Mouse (Mus musculus) myocyte (in vitro differentiated cells): ENCODE results near the gene Plxdc1. TPM values are rescaled to one million over a fixed set of nuclear protein-coding genes. Genes with fewer than 3 reads are reported as not detected.
"Not testable (repeated sequence)": the region's sequence is repeated elsewhere in the genome, so short reads cannot be mapped to it uniquely, and the experiment has no call there.

Source experiments
- H3K27me3 ChIP-seq: one replicate; pipeline ENCODE4 v1.6.1; 2011; ENCODE audit not compliant: control insufficient read depth, insufficient read depth, insufficient read length
- H3K36me3 ChIP-seq: one replicate; pipeline ENCODE4 v1.6.1; 2011; ENCODE audit not compliant: control insufficient read depth, insufficient read depth
- H3K4me2 ChIP-seq: one replicate; pipeline ENCODE4 v1.6.1; 2011; ENCODE audit warnings: low read depth, control low read depth
- H3K4me3 ChIP-seq: one replicate; pipeline ENCODE4 v1.5.1; 2011; ENCODE audit warnings: mild to moderate bottlenecking, control low read depth, moderate library complexity
- H3K79me2 ChIP-seq: one replicate; pipeline ENCODE4 v1.6.1; 2011; ENCODE audit not compliant: control insufficient read depth, insufficient read depth
- H3ac ChIP-seq: one replicate; pipeline ENCODE4 v1.6.1; 2011; ENCODE audit not compliant: control insufficient read depth, insufficient read length
- CEBPB ChIP-seq: IDR thresholded peaks from 2 replicates; pipeline ENCODE4 v1.6.1; 2011; ENCODE audit warnings: mild to moderate bottlenecking, moderate library complexity; ENCODE audit not compliant: poor library complexity, insufficient read depth, severe bottlenecking
- E2F4 ChIP-seq: IDR thresholded peaks from one replicate; pipeline ENCODE4 v1.6.1; 2011; ENCODE audit warnings: mild to moderate bottlenecking, control low read depth, moderate library complexity; ENCODE audit not compliant: insufficient read depth
- MAX ChIP-seq: IDR thresholded peaks from one replicate; pipeline ENCODE4 v1.6.1; 2011; ENCODE audit warnings: low read depth, mild to moderate bottlenecking, control low read depth
- MYOD1 ChIP-seq, 3 experiments: IDR thresholded peaks; one replicate each; pipeline ENCODE4 v1.6.1; 2011; ENCODE audit warnings: control low read depth in 2 of 3, low read depth in 2 of 3, mild to moderate bottlenecking in 2 of 3, moderate library complexity in 1 of 3; ENCODE audit not compliant: insufficient read length in 2 of 3, control insufficient read depth in 1 of 3
- MYOG ChIP-seq, 3 experiments: IDR thresholded peaks; one replicate each; pipeline ENCODE4 v1.6.1; 2011; ENCODE audit warnings: control low read depth in 2 of 3, low read depth in 2 of 3, mild to moderate bottlenecking in 2 of 3; ENCODE audit not compliant: insufficient read length in 2 of 3, control insufficient read depth in 1 of 3, insufficient read depth in 1 of 3
- POLR2A ChIP-seq: IDR thresholded peaks from one replicate; pipeline ENCODE4 v1.6.1; 2011; ENCODE audit warnings: low read depth, mild to moderate bottlenecking, control low read depth, moderate library complexity; ENCODE audit not compliant: insufficient read length
- POLR2AphosphoS2 ChIP-seq: IDR thresholded peaks from one replicate; pipeline ENCODE4 v1.6.1; 2011; ENCODE audit warnings: low read depth, control low read depth; ENCODE audit not compliant: insufficient read length
- REST ChIP-seq: IDR thresholded peaks from one replicate; pipeline ENCODE4 v1.6.1; 2011; ENCODE audit warnings: mild to moderate bottlenecking, control low read depth, moderate library complexity; ENCODE audit not compliant: insufficient read depth, insufficient read length
- SRF ChIP-seq: IDR thresholded peaks from one replicate; pipeline ENCODE4 v1.6.1; 2011; ENCODE audit warnings: low read depth; ENCODE audit not compliant: control insufficient read depth, insufficient read length
- TCF12 ChIP-seq: IDR thresholded peaks from one replicate; pipeline ENCODE4 v1.6.1; 2011; ENCODE audit warnings: mild to moderate bottlenecking, control low read depth; ENCODE audit not compliant: poor library complexity, insufficient read depth, severe bottlenecking
- TCF3 ChIP-seq: IDR thresholded peaks from one replicate; pipeline ENCODE4 v1.6.1; 2011; ENCODE audit warnings: low read depth, control low read depth; ENCODE audit not compliant: insufficient read length
- USF1 ChIP-seq: IDR thresholded peaks from one replicate; pipeline ENCODE4 v1.6.1; 2011; ENCODE audit warnings: low read depth, mild to moderate bottlenecking, control low read depth, moderate library complexity
- polyA plus RNA-seq: library from polyadenylated mRNA; unstranded; fragments of >200 nt; fragmentation: generic; extraction: Trizol; gene quantifications from one replicate; pipeline ENCODE4 v1.2.1, GENCODE M21; 2012; ENCODE audit warnings: missing spikeins

Gene Plxdc1
- polyA plus RNA-seq, 1 experiment, result 2.7 TPM

DNA sequence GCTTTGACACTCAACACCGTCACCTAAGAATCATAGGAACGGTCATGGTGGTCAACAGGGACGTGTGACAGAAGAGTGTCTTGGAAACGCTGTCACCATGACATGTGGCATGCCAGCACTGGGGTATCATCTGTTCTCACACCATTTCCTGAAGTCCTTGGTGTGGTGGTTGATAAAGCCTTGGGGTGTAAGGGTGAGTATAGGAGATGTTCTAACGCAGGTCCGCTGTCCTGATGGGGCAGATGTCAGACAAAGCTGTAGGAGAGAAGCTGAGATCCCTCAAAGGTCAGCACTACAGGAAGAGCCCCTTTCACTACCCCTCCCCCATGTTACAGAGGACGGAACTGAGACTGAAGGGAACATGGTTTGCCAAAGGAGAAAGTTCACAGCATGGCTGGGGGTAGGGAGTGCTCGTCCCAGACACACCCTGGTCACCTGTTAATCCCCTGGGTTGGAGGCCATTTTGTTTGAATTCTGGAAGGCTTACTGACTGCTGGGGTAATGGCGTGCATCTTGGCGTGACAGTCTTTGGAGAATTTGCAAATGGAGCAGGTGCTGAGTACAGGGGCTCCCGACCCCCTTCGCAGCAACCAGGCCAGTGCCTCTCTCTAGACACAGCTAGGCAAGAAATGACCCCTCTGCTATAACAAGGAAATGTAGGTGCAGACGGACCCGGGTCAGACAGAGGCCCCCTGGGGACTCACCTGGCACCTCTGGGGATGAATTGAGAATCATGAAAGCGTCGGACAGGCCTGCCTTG is 32.9 kb downstream of the Plxdc1 start:
- Histone ChIP-seq H3K27me3 (no peaks in the 10 kb centered on the region), H3K4me3 (no peak overlapping the region), H3K4me2 (no peak overlapping the region), H3ac (no peak overlapping the region), H3K79me2 (no peaks in the 10 kb centered on the region), H3K36me3 (no peaks in the 10 kb centered on the region)
- TF ChIP-seq MYOD1 (IDR thresholded peaks at IDR 0.05; ENCODE audit: control insufficient read depth in 1 of 3, insufficient read length in 2 of 3, low read depth in 2 of 3) (no peak), TCF12 (no peak), POLR2A (no peak), MYOG (IDR thresholded peaks at IDR 0.05; ENCODE audit: control insufficient read depth in 1 of 3, insufficient read depth in 1 of 3, insufficient read length in 2 of 3, low read depth in 2 of 3) (no peak), REST (no peak), MAX (no peak), E2F4 (no peak), CEBPB (no peak), SRF (no peak), TCF3 (no peak), USF1 (no peak)

- Histone ChIP-seq H3K79me2 (no peaks in the 10 kb centered on the region), H3ac (no peak overlapping the region), H3K36me3 (no peaks in the 10 kb centered on the region), H3K4me2 (no peak overlapping the region), H3K4me3 (no peak overlapping the region), H3K27me3 (no peaks in the 10 kb centered on the region)
- TF ChIP-seq MYOG (IDR thresholded peaks at IDR 0.05; ENCODE audit: control insufficient read depth in 1 of 3, insufficient read depth in 1 of 3, insufficient read length in 2 of 3, low read depth in 2 of 3), result no peak
- no peak for TF ChIP-seq CEBPB
- TF ChIP-seq MYOD1 (IDR thresholded peaks at IDR 0.05; ENCODE audit: control insufficient read depth in 1 of 3, insufficient read length in 2 of 3, low read depth in 2 of 3), result no peak
- no peak for TF ChIP-seq REST
- no peak for TF ChIP-seq SRF
- TF ChIP-seq USF1, result no peak
- no peak for TF ChIP-seq TCF12
- TF ChIP-seq TCF3, result no peak
- TF ChIP-seq POLR2AphosphoS2, result no peak
Observed at GRCm38 (mm10) chr11:97952367-97953006, 33.8 kb downstream of the Plxdc1 start.

- Histone ChIP-seq H3K36me3 (no peaks in the 10 kb centered on the region), H3K27me3 (no peaks in the 10 kb centered on the region), H3K4me3 (no peak overlapping the region), H3K4me2 (peak overlapping the region; percentile 22), H3ac (no peak overlapping the region), H3K79me2 (no peaks in the 10 kb centered on the region)
- TF ChIP-seq TCF3 (no peak), POLR2AphosphoS2 (no peak), MYOD1 (IDR thresholded peaks at IDR 0.05; ENCODE audit: control insufficient read depth in 1 of 3, insufficient read length in 2 of 3, low read depth in 2 of 3) (no peak), SRF (no peak), USF1 (no peak), REST (no peak), MAX (no peak), CEBPB (no peak)
Observed at GRCm38 (mm10) chr11:97949703-97950475, 36.4 kb downstream of the Plxdc1 start.

GRCm38 (mm10) chr11:97947426-97947825 is 38.8 kb downstream of the Plxdc1 start:
- Histone ChIP-seq H3K4me3 (no peak overlapping the region), H3ac (no peak overlapping the region), H3K27me3 (no peaks in the 10 kb centered on the region), H3K36me3 (no peaks in the 10 kb centered on the region), H3K4me2 (no peak overlapping the region), H3K79me2 (no peaks in the 10 kb centered on the region)
- no peak for TF ChIP-seq TCF12
- TF ChIP-seq MYOG (IDR thresholded peaks at IDR 0.05; ENCODE audit: control insufficient read depth in 1 of 3, insufficient read depth in 1 of 3, insufficient read length in 2 of 3, low read depth in 2 of 3), result no peak
- TF ChIP-seq REST, result no peak
- TF ChIP-seq MYOD1 (IDR thresholded peaks at IDR 0.05; ENCODE audit: control insufficient read depth in 1 of 3, insufficient read length in 2 of 3, low read depth in 2 of 3), result no peak
- TF ChIP-seq POLR2AphosphoS2, result no peak
- TF ChIP-seq POLR2A, result no peak
- TF ChIP-seq MAX, result no peak
- no peak for TF ChIP-seq CEBPB
- no peak for TF ChIP-seq E2F4
- TF ChIP-seq USF1, result no peak
- no peak for TF ChIP-seq TCF3
- TF ChIP-seq SRF, result no peak

DNA sequence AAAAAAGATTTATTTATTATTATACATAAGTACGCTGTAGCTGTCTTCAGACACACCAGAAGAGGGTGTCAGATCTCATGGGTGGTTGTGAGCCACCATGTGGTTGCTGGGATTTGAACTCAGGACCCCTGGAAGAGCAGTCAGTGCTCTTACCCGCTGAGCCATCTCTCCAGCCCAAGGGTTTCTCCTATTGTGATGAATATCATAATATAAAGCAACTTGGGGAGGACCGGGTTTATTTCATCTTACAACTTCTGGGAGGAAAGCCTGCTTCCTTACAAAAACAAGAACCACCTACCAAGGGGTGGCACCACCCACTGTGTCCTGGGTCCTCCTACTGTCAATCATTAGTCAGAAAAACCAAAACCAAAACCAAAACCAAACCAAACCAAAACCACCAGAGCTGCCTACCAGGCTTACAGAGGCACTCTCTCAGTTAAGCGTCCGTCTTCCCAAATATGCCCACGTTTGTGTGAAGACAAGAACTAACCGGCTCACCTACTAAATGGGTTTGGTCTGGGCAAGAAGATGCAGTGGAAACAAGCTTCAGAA is 40.4 kb downstream of the Plxdc1 start:
- not testable (repeated sequence) for H3ac ChIP-seq, H3K4me3 ChIP-seq, H3K36me3 ChIP-seq, H3K4me2 ChIP-seq, H3K79me2 ChIP-seq, H3K27me3 ChIP-seq
